Mouse (Mus musculus): ENCODE measurements at regions not wholly inside any gene's neighbourhood (a gene's known extent, or its start where the extent isn't known, plus 50 kb on each side); places are given as distances from the start of the nearest gene placed in this dataset.

GRCm38 (mm10) chr14:76613604-76614003 lies 56.9 kb upstream of the Serp2 start:
- DNase-seq (ENCODE audit: low read depth, low spot score) = no peak

GRCm38 (mm10) chr14:76610429-76611378 lies 54.0 kb upstream of the Serp2 start:
- DNase-seq (ENCODE audit: low read depth, low spot score) = no peak
